Mouse (Mus musculus): ENCODE data around the gene Rab11b.
A peak's percentile ranks its signal among the peaks of the same experiment; 100 is the strongest.
"Not testable (repeated sequence)": the region's sequence is repeated elsewhere in the genome, so short reads cannot be mapped to it uniquely, and the experiment has no call there.

Rab11b gene

DNA sequence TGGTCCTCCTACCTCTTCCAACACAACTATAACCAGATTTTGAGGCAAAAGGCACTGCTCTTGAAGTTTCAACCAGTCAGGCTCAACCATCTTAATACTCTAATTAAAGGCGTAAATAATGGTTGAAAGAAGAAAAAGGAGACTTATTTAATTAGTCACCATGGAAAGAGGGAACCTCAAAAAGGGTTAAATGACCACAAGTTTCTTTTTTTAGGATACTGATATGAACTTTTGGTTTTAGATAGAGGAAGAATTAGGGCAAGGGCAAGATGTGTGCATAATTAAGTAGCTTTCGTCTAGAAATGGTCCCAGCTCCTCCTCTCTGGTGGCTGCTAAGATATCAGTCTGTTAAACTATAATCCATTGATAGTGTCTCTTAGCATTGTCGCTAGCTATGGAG lies 6.1 kb upstream of the Rab11b start:
- no peak for DNase-seq

DNA sequence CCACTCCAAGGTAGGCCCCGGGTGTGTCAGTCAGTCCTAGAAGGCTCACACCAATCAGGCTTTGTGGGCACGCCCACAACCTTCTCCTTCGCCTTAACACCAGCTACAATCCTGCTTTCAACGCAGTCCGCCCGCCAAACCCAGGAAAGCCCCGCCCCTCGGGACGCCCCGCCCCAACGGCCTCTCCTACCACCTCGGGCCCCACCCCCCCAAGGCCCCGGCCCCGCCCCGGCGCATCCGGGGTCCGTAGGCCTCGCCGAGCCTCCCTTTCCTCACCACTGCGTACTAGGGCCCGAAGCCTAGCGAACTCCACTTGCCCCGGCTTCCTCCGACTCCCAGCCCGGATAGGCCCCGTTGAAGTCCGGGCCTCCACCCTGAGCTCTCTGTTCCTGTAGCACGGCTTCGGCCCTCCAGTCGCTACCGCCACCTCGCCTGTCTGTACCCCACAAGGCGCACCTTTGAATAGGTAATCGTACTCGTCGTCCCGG lies 519 bp downstream of the Rab11b start:
- peak; percentile 89 for DNase-seq

DNA sequence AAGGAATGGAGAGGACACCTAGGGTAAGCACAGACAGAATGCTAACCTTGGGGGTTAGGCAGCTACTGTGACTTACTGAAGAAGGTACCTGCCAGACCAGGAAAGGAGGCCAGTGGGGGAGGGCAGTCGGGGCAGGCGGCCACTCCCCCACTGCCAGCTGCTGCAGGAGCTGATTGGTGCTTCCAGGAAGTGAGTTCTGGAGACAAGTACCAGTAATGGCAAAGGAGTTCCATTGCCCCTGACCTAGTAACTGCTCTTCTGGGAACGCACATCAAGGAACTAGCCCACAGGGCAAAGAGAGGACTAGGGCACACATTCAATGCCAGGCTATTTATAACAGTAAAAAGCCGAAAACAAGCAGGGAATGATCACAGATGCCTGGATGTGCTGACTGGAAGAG lies 3.1 kb downstream of the Rab11b start:
- peak; percentile 48 for DNase-seq

DNA sequence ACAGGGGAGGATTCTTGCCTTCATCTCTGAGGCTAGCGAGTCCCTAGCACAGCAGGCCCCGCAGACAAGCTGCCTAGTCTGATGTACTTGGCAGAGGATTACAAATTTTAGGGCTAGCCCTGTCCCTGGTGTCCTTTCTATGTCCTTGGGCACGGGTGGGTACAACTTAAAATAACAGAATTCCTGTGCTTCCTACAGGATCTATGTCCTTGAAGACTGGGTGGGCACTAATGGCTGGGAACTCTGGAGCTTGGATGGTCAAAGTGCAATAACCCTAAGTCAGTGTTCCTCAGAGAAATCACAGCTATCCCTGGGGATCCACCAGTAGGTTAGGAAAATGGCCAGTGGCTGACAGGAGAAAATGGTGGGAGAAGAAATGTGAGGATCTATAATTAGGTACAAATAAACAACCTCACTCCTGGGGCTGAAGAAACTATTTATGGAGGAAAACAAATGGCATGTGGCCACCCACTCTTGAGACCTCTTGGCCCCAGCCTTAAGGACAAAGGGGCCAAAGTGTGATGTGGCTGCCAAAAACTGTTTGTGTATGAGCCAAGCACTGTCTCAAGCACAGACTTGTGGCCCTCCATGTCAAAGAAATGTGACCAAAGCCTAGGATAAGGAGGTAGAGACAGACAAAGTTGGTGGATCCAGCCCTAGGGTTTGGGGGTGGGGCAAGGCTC lies 4.1 kb downstream of the Rab11b start:
- DNase-seq = no peak

DNA sequence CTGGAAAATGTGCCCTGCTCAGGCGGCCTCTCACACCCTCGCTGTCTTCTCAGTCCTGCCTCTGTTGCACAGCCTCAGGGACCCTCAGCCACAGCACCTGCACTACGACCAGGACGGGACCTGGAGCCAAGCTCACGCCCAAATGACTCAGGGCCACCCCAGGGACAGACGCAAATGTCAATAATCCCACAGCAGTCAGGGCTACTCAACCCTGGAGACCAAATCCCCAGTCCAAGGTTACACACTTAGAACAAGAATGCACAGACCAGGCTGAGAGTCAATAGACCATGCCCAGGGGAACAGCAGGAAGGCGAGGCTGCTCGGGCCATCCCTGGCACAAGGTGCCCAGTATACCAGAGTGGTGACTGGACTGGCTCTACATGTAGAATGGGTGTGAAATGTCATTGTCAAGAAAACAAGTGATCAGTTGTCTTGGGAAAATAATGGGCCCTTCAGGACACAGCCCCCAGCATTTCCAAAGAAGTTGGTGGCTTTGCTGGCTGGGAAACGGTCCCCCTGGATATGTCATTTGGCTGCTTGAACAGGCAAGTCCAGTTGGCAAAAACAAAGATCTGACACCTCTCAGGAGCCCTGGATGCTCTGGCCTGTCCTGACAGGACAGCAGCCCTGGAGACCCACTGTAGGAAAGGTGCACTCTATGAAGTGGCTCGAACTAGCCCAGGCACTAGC lies 4.8 kb downstream of the Rab11b start:
- DNase-seq = peak; percentile 24

DNA sequence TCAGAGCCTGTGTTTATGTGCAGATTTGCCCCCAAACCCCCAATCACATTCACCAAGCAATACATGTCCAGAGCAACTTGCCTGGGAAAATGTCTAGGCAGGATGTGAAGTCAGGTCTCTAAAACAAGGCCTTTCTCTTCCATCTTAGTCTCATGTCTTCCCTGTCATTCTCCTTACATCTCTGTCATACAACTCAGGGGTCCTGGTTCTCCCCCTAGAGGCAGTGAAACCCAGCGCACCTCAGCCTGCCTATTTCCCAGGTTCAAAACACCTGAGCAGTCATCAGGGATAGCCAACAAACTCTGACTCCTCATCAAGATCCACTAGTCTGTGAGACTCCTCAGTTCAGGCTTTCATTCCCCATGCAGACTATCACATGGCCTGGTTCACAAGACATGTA lies 5.7 kb downstream of the Rab11b start:
- DNase-seq = no peak

DNA sequence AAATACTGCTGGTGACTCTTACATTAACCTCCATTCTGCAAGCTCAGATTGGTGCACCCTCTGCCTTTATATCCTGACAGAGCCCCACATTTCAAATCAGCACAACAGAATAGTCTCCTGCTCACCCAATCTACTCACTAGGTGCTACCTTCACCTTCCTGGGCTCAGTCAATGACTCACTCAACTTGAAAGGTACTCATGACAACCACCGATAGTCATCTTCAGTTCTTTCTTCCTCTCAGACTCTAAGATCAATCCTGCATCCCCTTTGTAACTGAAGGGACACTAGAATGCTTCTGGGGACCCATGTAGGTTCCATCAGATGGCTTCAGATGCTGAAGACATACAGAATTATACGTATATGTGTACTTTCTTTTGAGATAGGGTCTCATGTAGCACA lies 8.0 kb downstream of the Rab11b start:
- no peak for DNase-seq

DNA sequence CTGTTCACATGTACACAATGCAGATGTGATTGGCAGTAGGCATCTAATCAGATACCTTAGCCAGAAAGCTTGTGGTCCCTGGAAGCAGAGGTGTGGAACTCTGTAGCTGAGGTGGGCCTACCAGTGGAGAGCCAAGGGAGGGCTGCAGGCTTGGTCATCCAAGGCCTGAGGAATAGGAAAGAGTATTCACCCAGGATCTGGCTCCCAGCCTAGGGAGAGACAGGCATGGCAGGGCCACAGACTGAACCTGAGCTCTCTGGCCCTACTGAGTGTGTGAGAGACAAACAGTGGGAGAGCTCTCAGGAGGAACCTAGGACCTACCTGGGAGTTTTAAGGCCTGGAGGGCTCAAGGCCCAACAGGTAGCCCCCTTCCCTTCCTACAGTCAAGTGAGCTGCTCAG lies 9.1 kb downstream of the Rab11b start:
- DNase-seq = no peak

DNA sequence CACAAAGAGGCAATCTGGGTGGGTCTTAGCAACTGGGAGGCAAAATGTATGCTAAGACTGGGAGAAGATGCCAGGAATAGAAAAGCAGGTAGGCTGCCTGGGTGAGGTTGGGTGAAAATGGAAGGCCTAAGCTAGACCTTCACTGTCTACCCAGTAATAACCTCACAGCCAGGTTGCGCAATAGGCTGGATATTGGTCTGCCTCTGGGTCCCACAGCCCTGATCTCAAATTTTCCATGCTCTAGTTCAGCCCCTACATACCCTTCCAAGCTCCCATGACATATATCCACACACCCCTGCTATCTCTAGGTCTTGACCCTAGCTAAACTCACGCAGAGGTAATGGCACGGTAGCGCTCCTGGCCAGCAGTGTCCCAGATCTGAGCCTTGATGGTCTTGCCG lies 10.9 kb downstream of the Rab11b start:
- DNase-seq = no peak

DNA sequence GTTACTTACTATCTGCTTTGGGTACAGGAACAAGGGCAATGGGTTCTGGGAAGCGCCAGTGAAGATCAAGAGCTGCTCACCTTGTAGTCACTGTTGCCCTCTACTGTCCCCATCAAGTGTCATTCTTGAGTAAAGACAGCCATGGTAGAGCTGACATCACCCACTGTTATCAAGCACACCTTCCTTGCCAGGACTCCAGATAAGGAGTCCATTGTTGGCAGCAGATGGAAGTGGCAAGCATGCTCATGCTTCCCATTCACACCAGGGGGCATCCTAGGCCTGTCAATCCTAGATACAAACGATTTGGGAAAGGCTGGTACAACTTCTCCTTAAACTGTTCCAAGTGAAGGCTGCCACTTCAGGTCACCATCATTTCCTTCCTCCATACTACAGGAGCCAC lies 14.3 kb downstream of the Rab11b start:
- DNase-seq = no peak

DNA sequence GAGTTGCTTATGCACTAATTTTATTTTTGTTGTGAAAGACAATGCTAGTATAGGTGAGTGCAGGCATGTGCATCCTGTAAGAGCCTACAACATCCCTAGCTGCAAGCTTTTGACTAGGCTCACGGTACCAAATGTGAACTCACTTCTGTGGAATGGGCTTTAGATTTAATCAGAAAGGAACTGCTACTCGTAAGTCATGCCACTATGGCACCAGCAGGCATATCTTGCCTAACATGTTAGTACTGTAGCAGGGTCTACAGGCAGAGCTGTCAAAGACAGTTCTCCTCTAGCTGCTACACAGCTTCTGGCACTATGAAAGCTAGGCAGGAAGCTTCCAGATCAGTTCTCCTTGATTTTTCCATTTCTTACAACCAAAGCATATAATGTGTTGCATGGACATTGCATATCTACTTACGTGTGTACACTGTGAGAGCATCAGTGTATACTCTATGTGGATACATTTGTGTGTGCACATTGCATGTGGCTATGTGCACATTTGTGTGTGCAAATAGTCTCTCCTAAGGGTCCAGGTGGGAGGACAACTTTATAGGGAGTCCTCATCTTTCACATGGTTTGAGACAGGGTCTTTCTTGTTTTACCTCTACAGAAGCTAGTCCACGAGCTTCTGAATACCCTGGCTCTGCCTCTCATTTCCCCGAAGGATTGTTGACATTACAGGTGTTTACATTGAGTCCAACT lies 15.5 kb downstream of the Rab11b start:
- DNase-seq = no peak

DNA sequence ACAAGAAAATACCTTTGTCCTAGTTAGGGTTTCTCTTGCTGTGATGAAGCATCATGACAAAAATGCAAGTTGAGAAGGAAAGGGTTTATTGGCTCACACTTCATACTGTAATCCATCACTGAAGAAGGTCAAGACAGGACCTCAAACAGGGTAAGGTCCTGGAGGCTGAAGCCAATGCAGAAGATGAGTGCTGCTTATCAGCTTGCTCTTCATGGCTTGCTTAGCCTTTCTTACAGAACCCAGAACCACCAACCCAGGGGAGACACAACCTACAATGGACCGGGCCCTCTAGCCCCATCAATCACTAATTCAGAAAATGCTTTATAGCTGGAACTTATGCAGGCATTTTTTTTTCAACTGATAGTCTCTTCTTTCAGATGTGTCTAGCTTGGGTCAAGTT lies 17.9 kb downstream of the Rab11b start:
- no peak for DNase-seq

DNA sequence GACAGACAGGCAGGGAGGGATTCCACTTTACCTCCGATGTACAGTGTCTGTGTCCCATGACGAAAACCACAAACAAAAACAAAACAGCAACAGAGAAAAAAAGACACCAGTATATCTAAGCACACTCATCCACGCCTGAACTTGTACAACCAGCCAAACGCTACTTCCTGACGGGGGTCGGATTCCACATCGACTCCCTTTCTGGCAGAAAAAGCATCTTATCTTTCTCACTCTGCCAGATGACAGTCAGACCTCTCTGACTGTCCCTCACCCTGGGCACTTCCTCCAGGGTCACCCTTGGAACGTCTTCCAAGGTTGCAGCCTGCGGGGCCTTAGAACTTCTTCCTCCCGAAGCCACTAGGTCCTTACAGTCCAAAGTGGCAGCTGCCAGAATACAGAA lies 26.8 kb downstream of the Rab11b start:
- not testable (repeated sequence) for DNase-seq

DNA sequence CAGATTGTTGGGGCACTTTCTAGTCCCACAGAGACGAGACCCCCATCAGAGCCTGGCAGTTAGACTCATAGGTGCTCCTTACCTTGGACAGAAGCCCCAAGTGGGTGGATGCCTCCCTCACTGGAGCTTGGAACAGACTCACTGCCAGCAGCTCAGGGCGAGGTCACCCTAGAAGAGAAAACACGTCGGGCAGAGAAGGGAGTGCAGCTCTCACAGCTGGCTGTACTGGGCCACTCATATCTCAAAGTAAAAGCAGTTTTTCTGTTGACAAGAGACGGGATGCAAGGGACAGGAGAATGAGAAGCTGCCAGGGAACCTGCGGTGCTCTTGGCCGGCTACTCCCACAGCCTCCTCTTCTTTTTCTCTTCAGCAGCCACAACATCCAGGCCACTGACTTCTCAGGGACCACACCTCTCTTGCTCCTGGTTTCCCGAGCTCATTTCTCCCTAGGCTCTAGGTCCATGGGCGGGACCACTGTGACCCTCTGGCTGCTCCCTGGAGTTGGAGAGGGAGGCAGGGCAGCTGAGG lies 27.7 kb downstream of the Rab11b start:
- DNase-seq = not testable (repeated sequence)

DNA sequence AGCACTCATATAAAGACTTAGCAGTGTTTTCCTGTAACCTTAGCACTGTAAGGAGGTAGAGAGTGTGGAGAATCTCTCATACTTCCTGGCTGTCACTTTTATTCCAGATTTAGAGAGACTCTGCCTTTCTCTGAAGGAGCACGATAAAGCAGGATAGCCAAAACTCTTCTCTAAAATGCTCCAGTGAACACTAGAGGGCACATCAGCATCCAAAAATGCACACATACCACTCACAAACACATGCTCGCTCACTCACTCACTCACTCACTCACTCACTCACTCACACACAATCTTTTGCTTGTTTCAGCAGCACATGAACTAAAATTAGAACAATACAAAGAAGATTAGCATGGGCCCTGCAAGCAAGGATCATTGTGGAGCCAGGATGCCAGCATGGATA lies 31.1 kb downstream of the Rab11b start:
- no peak for DNase-seq

DNA sequence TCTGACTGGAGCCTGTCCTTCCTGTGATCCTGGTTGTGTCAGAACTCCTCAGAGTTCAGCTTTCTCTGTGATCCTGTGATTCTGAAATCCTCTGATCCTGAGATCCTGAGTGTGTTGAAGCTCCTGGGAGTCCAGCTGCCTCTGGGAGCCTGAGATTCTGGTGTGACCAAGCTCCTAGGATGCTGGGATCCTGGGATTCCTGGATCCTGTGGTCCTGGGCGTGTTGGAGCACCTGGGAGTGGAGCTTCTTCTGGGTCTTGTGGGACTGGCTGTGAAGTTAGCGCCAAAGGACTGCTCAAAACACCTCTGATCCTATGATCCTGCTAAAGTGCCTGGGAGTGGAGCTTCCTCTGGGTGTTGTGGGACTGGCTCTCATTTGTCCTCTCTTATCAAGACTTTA lies 31.9 kb downstream of the Rab11b start:
- no peak for DNase-seq

DNA sequence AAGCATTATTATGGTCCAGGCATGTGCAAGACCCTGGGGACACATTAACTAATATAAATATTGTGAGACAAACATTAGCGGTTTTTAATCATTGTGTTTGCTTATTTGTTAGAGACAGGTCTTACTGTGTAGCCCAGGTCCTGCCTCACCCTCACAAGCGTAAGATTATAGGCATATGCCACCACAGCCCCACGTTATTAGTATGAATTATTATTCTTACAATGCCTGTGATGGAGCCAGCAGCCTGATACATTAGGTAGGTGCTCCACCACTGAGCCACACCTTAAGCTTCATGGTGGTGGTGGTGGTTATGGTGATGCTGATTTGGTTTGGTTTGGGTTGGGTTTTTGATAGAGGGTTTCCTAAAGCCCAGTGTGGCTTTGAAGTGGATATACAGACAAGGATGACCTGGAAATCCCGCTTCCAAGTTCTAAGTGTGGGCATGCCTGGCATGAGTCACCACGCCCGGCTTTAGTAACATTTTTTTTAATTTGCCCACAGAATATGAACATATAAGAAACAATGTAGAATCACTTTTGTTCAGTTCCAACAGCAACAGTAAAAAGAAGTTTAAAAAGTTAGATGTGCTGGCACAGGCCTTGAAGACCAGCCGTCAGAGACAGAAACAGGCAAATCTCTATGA lies 40.5 kb downstream of the Rab11b start:
- no peak for DNase-seq

DNA sequence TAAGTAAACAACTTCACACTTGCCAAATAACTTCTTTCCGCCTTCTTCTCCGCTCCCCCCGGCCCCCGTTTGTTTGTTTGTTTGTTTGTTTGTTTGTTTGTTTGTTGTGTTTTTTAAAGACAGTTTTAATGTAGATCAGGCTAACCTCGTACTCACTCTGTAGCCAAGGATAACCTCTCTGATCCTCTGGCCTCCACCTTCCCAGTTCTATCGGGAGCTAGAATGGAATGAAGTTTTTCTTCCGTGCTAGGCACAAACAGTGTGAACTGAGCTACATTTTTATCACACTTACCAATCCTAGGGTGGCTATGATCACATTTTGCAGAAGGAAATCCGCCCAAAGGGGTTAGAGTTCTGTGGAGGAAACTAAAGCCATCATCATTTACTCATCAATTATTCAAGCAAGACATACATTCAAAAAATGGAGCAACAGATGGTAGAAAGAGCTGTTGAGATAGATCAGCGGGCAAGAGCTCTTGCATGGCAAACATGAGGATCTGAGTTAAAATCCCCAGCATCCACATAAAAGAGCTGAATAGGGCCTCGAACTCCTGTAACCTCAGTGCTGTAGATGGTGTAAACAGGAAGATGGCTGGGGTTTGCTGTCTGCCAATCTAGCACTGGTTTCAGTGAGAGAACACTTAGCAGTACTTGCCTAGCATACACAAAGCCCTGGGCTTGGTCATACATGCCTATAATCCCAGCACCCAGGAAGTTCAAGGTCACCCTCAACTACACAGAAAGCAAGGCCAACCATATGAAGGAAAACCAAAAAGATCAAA lies 41.2 kb downstream of the Rab11b start:
- DNase-seq = no peak

DNA sequence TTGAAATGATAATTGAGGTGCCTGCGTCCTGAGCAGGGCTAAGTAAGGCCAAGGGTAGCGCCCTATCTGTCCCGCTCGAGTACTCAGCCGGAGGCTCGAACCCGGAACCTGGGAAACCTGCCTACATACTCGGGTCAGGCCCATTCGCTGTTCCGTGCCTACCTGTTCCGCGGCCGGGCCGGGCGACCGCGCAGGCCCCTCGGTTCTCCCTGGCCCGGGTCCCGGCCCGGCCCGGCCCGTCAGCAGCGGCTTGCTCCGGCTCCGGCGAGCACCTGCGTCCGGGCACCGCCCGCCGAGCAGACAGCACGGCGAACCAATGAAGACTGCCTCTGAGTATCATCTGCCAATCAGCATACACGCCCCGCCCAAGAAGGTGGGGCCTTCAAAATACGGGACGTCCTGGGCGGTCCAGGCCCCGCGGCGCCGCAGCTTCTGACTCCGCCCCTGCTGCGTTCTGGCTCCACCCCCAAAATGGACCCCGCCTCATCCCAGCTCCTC lies 41.9 kb downstream of the Rab11b start, which contains the start of gene March2:
Gene March2 (minus strand): TSS at position 287 of the 498 bp plus-strand sequence.
- peak; percentile 97 for DNase-seq

DNA sequence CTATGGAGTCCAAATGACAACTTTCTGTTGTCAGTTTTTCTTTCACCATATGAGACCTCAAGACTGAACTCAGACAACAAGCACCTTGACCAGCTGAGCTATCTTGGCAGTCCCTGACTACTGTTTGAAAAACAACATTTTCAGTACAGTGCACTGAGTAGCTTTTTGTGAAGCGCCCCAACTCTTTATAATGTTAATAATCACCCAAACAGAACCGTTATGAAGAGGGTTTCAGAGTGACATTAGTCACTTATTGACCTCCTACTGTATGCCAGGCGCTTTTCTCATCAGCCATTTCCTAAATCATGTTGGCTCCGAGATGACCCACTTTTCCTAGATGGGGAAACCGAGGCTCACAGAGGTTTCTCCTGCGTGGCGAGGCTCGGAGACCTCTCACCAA lies 42.3 kb downstream of the Rab11b start:
- DNase-seq = no peak

DNA sequence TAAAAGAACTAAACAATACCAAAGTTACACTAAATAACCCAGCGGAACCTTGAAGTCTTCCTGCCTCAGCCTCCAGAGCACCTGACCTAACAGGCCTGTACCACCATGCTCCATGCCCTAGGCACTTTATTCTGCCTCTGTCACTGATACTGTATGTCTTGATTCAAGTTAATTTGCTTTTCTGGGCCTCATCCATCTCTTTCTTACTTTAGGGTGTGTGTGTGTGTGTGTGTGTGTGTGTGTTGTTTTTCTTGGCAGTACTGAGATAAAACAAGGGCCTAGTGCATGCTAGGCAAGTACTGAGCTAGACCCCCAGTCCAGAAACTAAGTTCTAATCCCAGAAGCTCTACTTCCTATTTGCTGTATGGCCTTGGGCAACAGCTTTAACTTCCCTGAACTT lies 43.1 kb downstream of the Rab11b start:
- DNase-seq = no peak

DNA sequence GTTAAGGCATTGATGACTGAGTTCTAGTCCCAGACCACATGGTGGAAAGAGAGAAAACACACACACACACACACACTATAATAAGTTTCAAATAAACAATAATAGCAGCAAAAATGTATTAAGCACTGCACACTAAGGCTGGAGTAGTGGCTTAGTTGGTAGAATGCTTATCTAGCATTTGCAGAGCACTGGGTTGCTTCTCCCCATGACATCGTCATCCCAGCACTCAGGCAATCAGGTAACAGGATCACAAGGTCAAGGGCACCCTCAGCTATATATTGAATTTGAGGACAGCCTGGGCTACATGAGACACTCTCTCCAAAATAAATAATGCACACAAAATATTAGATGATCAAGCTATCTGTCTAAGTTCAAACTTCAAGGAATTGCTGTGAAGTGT lies 45.6 kb downstream of the Rab11b start:
- DNase-seq = no peak
